Mouse (Mus musculus) testis, adult 2 months (tissue): ENCODE measurements at regions not wholly inside any gene's neighbourhood (a gene's known extent, or its start where the extent isn't known, plus 50 kb on each side); places are given as distances from the start of the nearest gene placed in this dataset.

Experiments used
- CTCF ChIP-seq: fragments of 200-500 bp; IDR thresholded peaks from 2 replicates; pipeline ENCODE4 v1.5.1; 2012; ENCODE audit warnings: low read depth, mild to moderate bottlenecking, inconsistent platforms, low read length, moderate library complexity; ENCODE audit not compliant: control insufficient read depth, insufficient read depth, insufficient replicate concordance
- POLR2A ChIP-seq: fragments of 200-500 bp; IDR thresholded peaks from 2 replicates; pipeline ENCODE4 v1.6.1; 2012; ENCODE audit warnings: low read depth, mild to moderate bottlenecking, inconsistent platforms, low read length, moderate library complexity; ENCODE audit not compliant: control insufficient read depth

- TF ChIP-seq POLR2A = no peak
- TF ChIP-seq CTCF = no peak
Observed at GRCm38 (mm10) chr8:113303426-113303825, 332.0 kb upstream of the Mon1b start.
